19 mouse cellular contexts compared by ENCODE assay signal in genomic region chr8:78096383-78096782, GRCm38 (mm10).
DNase-seq lines count a peak whose midpoint lies in the region; ATAC-seq and TF ChIP-seq lines count a peak whose summit lies in the region.
"Had no signal": no experiment of that assay in that cellular context is flagged by ENCODE, and none has a peak within 500 bp of the region (broad histone marks: within the 10 kb centered on the region; RNA-seq: fewer than 3 reads in every experiment).

No protein-coding gene starts in this region.

- H3K36me3 ChIP-seq in forebrain, embryonic 14.5 days (ENCODE audit: control insufficient read depth, insufficient read depth, low read length) = no peaks in the 10 kb centered on the region
- no peaks in the 10 kb centered on the region for H3K36me3 ChIP-seq in forebrain, embryonic 11.5 days (ENCODE audit: control insufficient read depth, insufficient read depth, low read length)
- H3K36me3 ChIP-seq: heart, embryonic 10.5 days; limb, embryonic 13.5 days; midbrain, embryonic 15.5 days; neural tube, embryonic 13.5 days; stomach, embryonic 15.5 days had no signal

- no peak overlapping the region for H3K4me2 ChIP-seq in forebrain, embryonic 14.5 days (ENCODE audit: low read length)
- H3K4me2 ChIP-seq in forebrain, embryonic 11.5 days (ENCODE audit: low read depth, low read length, severe bottlenecking) = no peak overlapping the region
- H3K4me2 ChIP-seq: stomach, embryonic 15.5 days had no signal

- TF ChIP-seq CTCF in layer of hippocampus, adult 2 months (conservative IDR thresholded peaks at IDR 0.05) = peak; percentile 77

- 69% methylated on average over 5 of the region's 5 CpGs for WGBS in forebrain, embryonic 14.5 days
- WGBS in forebrain, embryonic 11.5 days = 77% methylated on average over 5 of the region's 5 CpGs

- no peak overlapping the region for H3K27ac ChIP-seq in forebrain, embryonic 14.5 days (ENCODE audit: low read depth, low read length)
- H3K27ac ChIP-seq in forebrain, embryonic 11.5 days (ENCODE audit: low read depth, low read length) = no peak overlapping the region
- H3K27ac ChIP-seq in layer of hippocampus, adult 2 months = no peak overlapping the region
- H3K27ac ChIP-seq: heart, embryonic 10.5 days; limb, embryonic 13.5 days; midbrain, embryonic 15.5 days; neural tube, embryonic 13.5 days; stomach, embryonic 15.5 days had no signal

- DNase-seq in forebrain, embryonic 14.5 days (ENCODE audit: low spot score) = peak; percentile 4
- DNase-seq in forebrain, embryonic 11.5 days (ENCODE audit: low spot score) = no peak
- DNase-seq in layer of hippocampus, adult 2 months (ENCODE audit: low spot score in 2 of 2) = peak in 1 of 2 experiments; percentile 2
- DNase-seq in layer of hippocampus, adult 8-10 months (ENCODE audit: low spot score in 2 of 2) = no peak
- DNase-seq in thymus, postnatal 4 days = peak; percentile 7
- DNase-seq in thymus, postnatal 0 days (ENCODE audit: low spot score) = no peak
- DNase-seq in adrenal gland, adult 18-20 months (ENCODE audit: low spot score in 2 of 2) = no peak
- DNase-seq in yolk sac, embryonic 10.5 days (ENCODE audit: low spot score) = no peak
- DNase-seq: B cell, adult 2 months; cerebellum, adult 18-20 months; embryo, embryonic 11 days; kidney, postnatal 36 days; lung, postnatal 4 days; thymus, postnatal 36 days had no signal

- no peaks in the 10 kb centered on the region for H3K27me3 ChIP-seq in forebrain, embryonic 14.5 days (replicated peaks; ENCODE audit: control insufficient read depth, insufficient read depth, low read length)
- H3K27me3 ChIP-seq in forebrain, embryonic 11.5 days (ENCODE audit: control insufficient read depth, insufficient read depth, low read length) = no peaks in the 10 kb centered on the region
- H3K27me3 ChIP-seq: midbrain, embryonic 15.5 days; neural tube, embryonic 13.5 days; stomach, embryonic 15.5 days had no signal

- no peak overlapping the region for H3K9ac ChIP-seq in forebrain, embryonic 14.5 days (ENCODE audit: low read length)
- H3K9ac ChIP-seq in forebrain, embryonic 11.5 days (ENCODE audit: low read length) = no peak overlapping the region
- H3K9ac ChIP-seq: limb, embryonic 13.5 days; midbrain, embryonic 15.5 days; neural tube, embryonic 13.5 days; stomach, embryonic 15.5 days had no signal

- peaks cover 15% of the 10 kb centered on the region; the same call in 1 of the 2 replicates for H3K4me1 ChIP-seq in forebrain, embryonic 14.5 days (ENCODE audit: control insufficient read depth, insufficient read depth, low read length)
- 0 out of 2 replicates have a peak, but pooled peaks cover 2% of the 10 kb centered on the region for H3K4me1 ChIP-seq in forebrain, embryonic 11.5 days (replicated peaks; ENCODE audit: control insufficient read depth, insufficient read depth, low read length)
- H3K4me1 ChIP-seq: heart, embryonic 10.5 days; stomach, embryonic 15.5 days had no signal

- H3K9me3 ChIP-seq in forebrain, embryonic 14.5 days (replicated peaks; ENCODE audit: control insufficient read depth, low read length) = no peaks in the 10 kb centered on the region
- no peaks in the 10 kb centered on the region for H3K9me3 ChIP-seq in forebrain, embryonic 11.5 days (ENCODE audit: control insufficient read depth, low read length)
- H3K9me3 ChIP-seq: heart, embryonic 10.5 days; limb, embryonic 13.5 days; midbrain, embryonic 15.5 days; neural tube, embryonic 13.5 days; stomach, embryonic 15.5 days had no signal

- no peak overlapping the region for H3K4me3 ChIP-seq in forebrain, embryonic 14.5 days (ENCODE audit: low read depth, low read length)
- H3K4me3 ChIP-seq in forebrain, embryonic 11.5 days (ENCODE audit: low read depth, low read length) = no peak overlapping the region
- H3K4me3 ChIP-seq in layer of hippocampus, adult 2 months = no peak overlapping the region
- H3K4me3 ChIP-seq: heart, embryonic 10.5 days; limb, embryonic 13.5 days; neural tube, embryonic 13.5 days; stomach, embryonic 15.5 days had no signal

- ATAC-seq in forebrain, embryonic 14.5 days = no peak; the same call in 1 of the 2 replicates
- no peak for ATAC-seq in forebrain, embryonic 11.5 days (replicated peaks; ENCODE audit: low FRiP score)
- ATAC-seq: midbrain, embryonic 15.5 days had no signal

Comparison
In these comparisons a context has a peak if more than half of its experiments do, and no peak if none do; other contexts are left out.
1. DNase-seq: peak in forebrain, embryonic 14.5 days (single experiment) and thymus, postnatal 4 days (single experiment); none in forebrain, embryonic 11.5 days (single experiment), layer of hippocampus, adult 8-10 months (0 of 2), thymus, postnatal 0 days (single experiment), adrenal gland, adult 18-20 months (0 of 2) and yolk sac, embryonic 10.5 days (single experiment).